Mouse (Mus musculus): ENCODE results near the gene Gstm4.

GRCm38 (mm10) chr3:108094146-108094545 lies 49.5 kb upstream of the Gstm4 start:
- TF ChIP-seq POLR2A (IDR thresholded peaks at IDR 0.05; ENCODE audit: low read depth, low read length) = no peak
- no peak for TF ChIP-seq UBTF (IDR thresholded peaks at IDR 0.05; ENCODE audit: low read depth, low read length)
- no peak for TF ChIP-seq EP300 (IDR thresholded peaks at IDR 0.05; ENCODE audit: low read length)
- no peak for TF ChIP-seq BHLHE40 (IDR thresholded peaks at IDR 0.05; ENCODE audit: low read depth, low read length)
- TF ChIP-seq USF1 (IDR thresholded peaks at IDR 0.05; ENCODE audit: low read depth, low read length) = no peak
- TF ChIP-seq MAZ (IDR thresholded peaks at IDR 0.05; ENCODE audit: low read depth, low read length) = no peak
